Mouse (Mus musculus): ENCODE results near the gene Entpd7. TPM values are rescaled to one million over a fixed set of nuclear protein-coding genes. Genes with fewer than 3 reads are reported as not detected.
A peak's percentile ranks its signal among the peaks of the same experiment; 100 is the strongest.

Gene Entpd7
- 3.4 and 4.1 TPM in 2 replicates for polyA plus RNA-seq (2012; rRNA removed)

DNA sequence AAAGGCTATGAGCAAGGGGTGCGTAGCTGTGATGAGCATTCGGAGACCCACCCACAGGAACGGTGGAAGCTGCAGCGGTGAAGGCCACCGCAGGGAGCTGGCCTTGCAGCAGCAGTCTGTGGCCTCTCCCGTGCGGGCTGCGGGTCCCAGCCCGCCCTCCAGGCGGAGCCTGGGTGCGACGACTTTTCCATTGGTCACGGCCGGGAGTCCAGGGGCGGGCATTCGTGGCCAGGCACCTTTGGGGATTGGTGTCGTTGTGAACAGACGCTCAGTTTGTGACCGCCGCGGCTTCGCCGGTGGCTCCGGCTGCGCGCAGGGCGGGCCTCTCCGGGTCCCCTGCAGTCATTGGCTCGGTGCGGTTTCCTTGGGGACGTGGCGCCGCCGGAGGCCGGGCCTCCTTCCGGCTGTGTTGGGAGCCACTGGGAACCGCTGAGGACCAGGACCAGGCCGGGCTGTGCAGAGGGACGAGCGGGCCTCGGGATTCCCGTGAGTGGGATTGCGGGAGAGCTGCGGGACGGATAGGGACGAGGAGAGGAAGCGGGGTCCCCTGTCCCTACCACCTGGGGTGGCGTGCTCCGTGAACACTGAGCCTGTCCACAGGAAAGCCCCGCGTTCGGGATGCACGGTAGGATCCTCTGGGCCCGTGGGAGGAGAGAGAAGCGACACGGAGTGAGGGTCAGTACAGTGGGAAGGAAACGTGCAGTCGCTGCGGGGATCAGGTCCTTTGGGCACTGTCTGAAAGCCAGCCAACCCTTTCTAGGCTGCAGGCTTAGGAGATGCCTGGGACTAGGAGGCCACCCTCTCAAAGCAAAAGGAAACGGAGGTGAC is at the start of gene Entpd7:
Entpd7 (plus strand) TSS at position 254 of the 828 bp plus-strand sequence.
- TF ChIP-seq POLR2A (IDR thresholded peaks at IDR 0.05; ENCODE audit: borderline replicate concordance, extremely low read depth, low read depth, low read length) = peak; percentile 94; the same call in 1 of the 2 replicates
- 0 out of 2 replicates have a peak, but pooled peaks have one; percentile 29 for TF ChIP-seq CTCF (IDR thresholded peaks at IDR 0.05; ENCODE audit: insufficient read depth, low read length)
- Histone ChIP-seq H3K4me3 (replicated peaks; ENCODE audit: extremely low read depth, low read depth, low read length) (peak within 1 kb of the TSS; percentile 81), H3K4me1 (ENCODE audit: control insufficient read depth, insufficient read depth, low read length) (no peaks in the 10 kb centered on the region; the same call in 1 of the 2 replicates)
- peak; percentile 92 for DNase-seq
- under 1% methylated on average over 60 of the region's 60 CpGs for WGBS

DNA sequence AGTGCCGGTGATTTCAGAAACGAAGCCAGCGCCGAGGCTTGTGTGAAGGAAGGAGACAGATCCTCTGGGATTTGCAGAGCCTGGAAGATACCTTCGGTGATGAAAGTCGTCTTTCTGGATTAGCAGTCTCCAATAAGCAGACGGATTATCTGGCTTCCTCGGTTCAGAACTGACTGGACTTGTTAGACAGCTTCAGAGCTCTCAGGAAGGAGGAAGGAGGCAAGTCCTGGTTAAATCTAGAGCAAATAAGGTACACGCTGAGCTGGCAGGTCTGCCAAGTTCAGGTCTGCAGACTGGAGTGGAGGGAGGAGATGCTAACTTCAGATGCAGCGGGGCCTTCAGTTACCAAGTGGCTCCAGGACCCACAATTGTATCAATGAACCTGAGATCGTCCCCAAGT is 47.6 kb upstream of the Entpd7 start:
- no peak overlapping the region for H3K4me3 ChIP-seq (replicated peaks; ENCODE audit: extremely low read depth, low read depth, low read length)
- H3K4me1 ChIP-seq (ENCODE audit: control insufficient read depth, insufficient read depth, low read length) = no peaks in the 10 kb centered on the region
- WGBS = 62% methylated on average over 11 of the region's 11 CpGs
- TF ChIP-seq POLR2A (IDR thresholded peaks at IDR 0.05; ENCODE audit: borderline replicate concordance, extremely low read depth, low read depth, low read length) (no peak), CTCF (IDR thresholded peaks at IDR 0.05; ENCODE audit: insufficient read depth, low read length) (no peak)
- no peak for DNase-seq

DNA sequence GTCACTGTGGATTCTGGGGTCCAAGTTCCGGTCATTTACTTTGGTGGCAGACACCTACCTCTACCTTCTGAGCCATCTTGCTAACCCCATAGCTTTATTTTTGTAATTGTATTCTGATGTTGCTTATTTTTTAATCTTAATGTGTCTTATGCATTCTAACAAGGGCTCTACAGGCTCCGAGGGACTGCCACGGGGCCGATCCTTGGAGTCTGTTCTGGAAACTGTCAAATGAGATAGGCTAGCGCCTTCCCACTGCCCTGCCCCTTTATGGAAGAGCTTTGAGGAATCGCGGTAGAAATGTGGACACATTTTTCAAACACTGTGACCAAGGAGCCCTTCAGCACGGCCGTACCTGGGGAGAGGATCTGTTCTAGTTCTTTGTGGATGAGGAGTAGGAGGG is 46.6 kb upstream of the Entpd7 start:
- TF ChIP-seq CTCF (IDR thresholded peaks at IDR 0.05; ENCODE audit: insufficient read depth, low read length) (no peak), POLR2A (IDR thresholded peaks at IDR 0.05; ENCODE audit: borderline replicate concordance, extremely low read depth, low read depth, low read length) (no peak)
- H3K4me1 ChIP-seq (ENCODE audit: control insufficient read depth, insufficient read depth, low read length) = no peaks in the 10 kb centered on the region
- no peak for DNase-seq
- 78% methylated on average over 9 of the region's 9 CpGs for WGBS
- H3K4me3 ChIP-seq (replicated peaks; ENCODE audit: extremely low read depth, low read depth, low read length) = no peak overlapping the region

DNA sequence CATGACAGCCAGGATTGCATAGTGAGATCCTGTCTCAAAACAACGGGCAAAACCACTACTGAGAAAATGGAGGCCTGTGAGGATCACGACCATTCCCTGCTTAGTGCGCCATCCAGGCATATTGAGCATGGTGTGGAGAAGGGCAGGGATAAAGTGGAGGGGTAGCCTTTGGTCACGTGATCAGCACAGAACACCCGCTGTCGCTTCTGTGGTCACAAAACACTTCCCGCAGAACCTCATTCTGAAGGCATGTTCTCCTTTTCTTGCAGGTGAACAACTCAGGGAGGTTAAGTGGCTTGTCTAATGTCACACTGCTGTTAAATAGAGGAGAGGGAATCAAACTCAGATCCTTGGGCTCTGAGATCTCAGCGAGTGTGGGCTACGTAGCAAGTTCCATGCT is 44.0 kb upstream of the Entpd7 start:
- Histone ChIP-seq H3K4me1 (ENCODE audit: control insufficient read depth, insufficient read depth, low read length) (no peaks in the 10 kb centered on the region), H3K4me3 (replicated peaks; ENCODE audit: extremely low read depth, low read depth, low read length) (no peak overlapping the region)
- DNase-seq = no peak
- no peak for TF ChIP-seq POLR2A (IDR thresholded peaks at IDR 0.05; ENCODE audit: borderline replicate concordance, extremely low read depth, low read depth, low read length)
- WGBS = 85% methylated on average over 9 of the region's 9 CpGs

DNA sequence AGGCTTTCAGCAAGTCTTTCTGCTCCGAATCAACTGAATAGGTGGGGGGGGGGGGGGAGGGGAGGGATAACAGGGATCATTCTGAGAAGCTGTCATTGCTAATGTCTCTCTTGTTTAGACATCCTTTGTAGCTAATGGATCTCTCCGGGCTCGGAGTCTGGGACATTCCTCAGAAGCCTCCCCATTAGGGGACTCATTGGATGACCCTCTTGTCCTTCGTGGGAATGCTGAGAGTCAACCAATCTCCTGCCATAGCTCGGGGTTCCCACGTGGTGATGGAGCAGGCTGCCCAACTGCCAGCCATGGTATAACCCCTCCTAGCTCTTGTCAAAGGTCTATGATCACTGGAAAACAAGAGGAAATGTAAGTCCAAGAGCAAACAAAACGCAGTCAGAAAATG is 42.6 kb upstream of the Entpd7 start:
- WGBS = 36% methylated on average over 7 of the region's 7 CpGs
- TF ChIP-seq CTCF (IDR thresholded peaks at IDR 0.05; ENCODE audit: insufficient read depth, low read length) (no peak), POLR2A (IDR thresholded peaks at IDR 0.05; ENCODE audit: borderline replicate concordance, extremely low read depth, low read depth, low read length) (no peak)
- H3K4me3 ChIP-seq (replicated peaks; ENCODE audit: extremely low read depth, low read depth, low read length) = no peak overlapping the region

DNA sequence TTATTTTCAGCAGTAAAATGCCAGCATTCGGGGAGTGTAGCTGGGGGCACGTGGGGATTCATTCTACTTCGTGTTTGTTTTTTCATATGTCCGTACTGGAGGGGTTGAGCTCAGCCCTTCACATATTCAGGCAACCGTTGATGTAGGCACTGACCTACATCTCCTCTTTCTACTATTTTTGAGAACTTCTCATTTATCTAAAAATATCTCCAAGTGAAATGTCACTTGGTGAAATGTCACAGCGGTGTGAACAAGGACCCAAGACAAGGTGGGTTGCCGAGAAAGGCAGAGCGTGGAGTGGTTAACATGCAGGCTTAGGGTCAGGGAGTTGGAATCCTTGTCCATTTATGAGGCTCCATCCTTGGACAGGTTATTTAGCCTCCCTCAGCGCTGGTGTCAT is 42.2 kb upstream of the Entpd7 start:
- no peak for TF ChIP-seq CTCF (IDR thresholded peaks at IDR 0.05; ENCODE audit: insufficient read depth, low read length)
- TF ChIP-seq POLR2A (IDR thresholded peaks at IDR 0.05; ENCODE audit: borderline replicate concordance, extremely low read depth, low read depth, low read length) = no peak
- no peak overlapping the region for H3K4me3 ChIP-seq (replicated peaks; ENCODE audit: extremely low read depth, low read depth, low read length)
- 65% methylated on average over 9 of the region's 9 CpGs for WGBS
- H3K4me1 ChIP-seq (ENCODE audit: control insufficient read depth, insufficient read depth, low read length) = no peaks in the 10 kb centered on the region
- no peak for DNase-seq

More for the DNA sequence above, 42.6 kb upstream of the Entpd7 start:
- no peak for DNase-seq
- no peaks in the 10 kb centered on the region for H3K4me1 ChIP-seq (ENCODE audit: control insufficient read depth, insufficient read depth, low read length)

DNA sequence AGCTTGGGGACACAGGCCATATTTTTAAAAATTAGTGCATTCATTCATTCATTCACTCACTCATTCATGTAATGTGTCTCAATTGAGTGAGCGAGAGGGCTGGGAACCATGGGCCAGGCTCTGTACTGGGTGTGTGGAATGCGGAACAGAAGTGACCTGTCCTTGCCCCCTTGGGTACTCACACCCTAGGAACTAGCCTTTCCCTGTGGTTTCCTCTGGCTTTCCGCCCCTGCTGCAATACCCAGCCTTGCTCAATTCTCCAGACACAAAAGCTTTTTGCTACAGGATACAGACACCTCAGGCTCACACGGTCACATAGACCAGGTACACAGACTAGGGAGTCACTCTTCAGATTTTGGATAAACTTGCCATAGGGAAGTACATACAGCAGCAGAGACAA is 41.1 kb upstream of the Entpd7 start:
- no peak for DNase-seq
- Histone ChIP-seq H3K4me3 (replicated peaks; ENCODE audit: extremely low read depth, low read depth, low read length) (no peak overlapping the region), H3K4me1 (ENCODE audit: control insufficient read depth, insufficient read depth, low read length) (no peaks in the 10 kb centered on the region)
- TF ChIP-seq POLR2A (IDR thresholded peaks at IDR 0.05; ENCODE audit: borderline replicate concordance, extremely low read depth, low read depth, low read length) (no peak), CTCF (IDR thresholded peaks at IDR 0.05; ENCODE audit: insufficient read depth, low read length) (no peak)
- WGBS = 72% methylated on average over 4 of the region's 4 CpGs

DNA sequence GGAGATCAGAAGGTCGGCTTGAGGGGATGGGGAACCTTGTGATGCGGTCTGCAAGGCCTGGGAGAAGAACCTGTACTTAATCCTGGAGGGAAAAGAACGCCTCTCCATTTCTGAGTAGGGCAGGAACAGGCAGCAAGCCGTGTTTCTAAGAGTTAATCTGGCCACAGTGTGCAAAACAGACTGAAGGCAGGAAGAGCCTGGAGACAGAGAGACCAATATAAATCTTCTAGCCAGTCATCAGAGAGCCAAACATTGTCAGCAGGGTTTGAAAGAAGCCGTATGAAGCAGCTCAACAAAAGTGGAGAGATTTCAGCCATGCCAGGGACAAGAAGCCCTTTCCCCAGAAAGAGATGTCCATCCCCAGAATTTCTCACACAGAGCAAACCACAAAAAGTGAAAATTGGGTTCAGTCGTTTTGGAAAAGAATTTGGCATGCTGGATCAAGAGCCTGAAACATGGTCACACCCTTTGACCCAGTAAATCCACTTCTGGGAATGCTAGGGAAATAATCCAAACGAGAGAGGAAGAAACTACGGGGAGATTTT is 38.2 kb upstream of the Entpd7 start:
- H3K4me3 ChIP-seq (replicated peaks; ENCODE audit: extremely low read depth, low read depth, low read length) = no peak overlapping the region
- TF ChIP-seq CTCF (IDR thresholded peaks at IDR 0.05; ENCODE audit: insufficient read depth, low read length) = no peak
- no peak for TF ChIP-seq POLR2A (IDR thresholded peaks at IDR 0.05; ENCODE audit: borderline replicate concordance, extremely low read depth, low read depth, low read length)
- no peaks in the 10 kb centered on the region for H3K4me1 ChIP-seq (ENCODE audit: control insufficient read depth, insufficient read depth, low read length)
- no peak for DNase-seq
- WGBS = 39% methylated on average over 8 of the region's 8 CpGs

DNA sequence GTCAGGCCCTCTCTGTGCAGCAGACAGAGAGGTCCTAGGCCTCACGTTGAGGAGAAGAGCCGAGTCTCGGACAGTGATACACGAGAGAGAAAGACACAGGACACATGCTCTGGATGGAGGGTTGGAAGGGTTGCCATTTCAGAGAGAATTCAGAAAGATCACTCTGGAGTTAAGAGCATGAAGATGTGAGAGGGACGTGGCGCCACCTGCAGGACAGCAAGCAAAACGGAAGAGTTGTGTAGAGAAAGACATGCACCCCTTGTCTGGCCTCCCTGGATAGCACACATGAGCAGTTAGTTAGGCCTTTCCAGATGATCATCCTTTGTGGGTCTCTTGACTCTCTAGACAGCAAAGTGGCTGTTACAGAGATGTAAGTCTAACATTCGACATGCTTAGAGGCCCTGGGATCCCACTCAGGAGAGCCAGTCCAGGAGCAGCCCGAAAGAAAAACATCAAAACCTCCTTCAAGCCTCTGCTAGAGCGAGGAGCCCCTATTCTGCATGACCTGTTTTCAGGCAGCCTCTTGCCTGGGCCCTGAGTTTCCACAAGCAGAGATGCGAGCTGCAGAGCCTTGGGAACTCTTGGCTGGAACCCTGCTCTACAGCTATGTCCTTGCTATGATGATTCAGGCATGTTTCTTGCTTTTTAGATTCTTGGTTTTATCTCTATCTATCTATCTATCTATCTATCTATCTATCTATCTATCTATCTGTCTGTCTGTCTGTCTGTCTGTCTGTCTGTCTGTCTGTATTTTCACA is 33.6 kb upstream of the Entpd7 start:
- peak; percentile 42 for DNase-seq
- no peaks in the 10 kb centered on the region for H3K4me1 ChIP-seq (ENCODE audit: control insufficient read depth, insufficient read depth, low read length)
- WGBS = 38% methylated on average over 11 of the region's 11 CpGs
- TF ChIP-seq CTCF (IDR thresholded peaks at IDR 0.05; ENCODE audit: insufficient read depth, low read length) (peak; percentile 90), POLR2A (IDR thresholded peaks at IDR 0.05; ENCODE audit: borderline replicate concordance, extremely low read depth, low read depth, low read length) (no peak)
- no peak overlapping the region for H3K4me3 ChIP-seq (replicated peaks; ENCODE audit: extremely low read depth, low read depth, low read length)
